Mouse (Mus musculus) neural tube, embryonic 12.5 days (tissue): Measurements from ENCODE around the gene Minar1. TPM values are rescaled to one million over a fixed set of nuclear protein-coding genes. Genes with fewer than 3 reads are reported as not detected.

Source experiments
- ATAC-seq: fragments of 200-750 bp; cut with Nextera tagmentation; 2 replicates; pipeline ENCODE4 v1.8.0; 2017; ENCODE audit warnings: low read depth, mild to moderate bottlenecking, moderate TSS enrichment, moderate library complexity; ENCODE audit not compliant: low FRiP score
- H3K27ac ChIP-seq: fragments of 300-500 bp; sonication (generic); 2 replicates; pipeline ENCODE4 v1.5.1; 2016
- H3K27me3 ChIP-seq: fragments of 300-500 bp; sonication (generic); replicated peaks from 2 replicates; pipeline ENCODE4 v1.6.1; 2016; ENCODE audit warnings: mild to moderate bottlenecking
- H3K36me3 ChIP-seq: fragments of 300-500 bp; sonication (generic); 2 replicates; pipeline ENCODE4 v1.6.1; 2016; ENCODE audit warnings: mild to moderate bottlenecking
- H3K4me1 ChIP-seq: fragments of 300-500 bp; sonication (generic); 2 replicates; pipeline ENCODE4 v1.6.1; 2016
- H3K4me2 ChIP-seq: fragments of 300-500 bp; sonication (generic); replicated peaks from 2 replicates; pipeline ENCODE4 v1.6.1; 2016; ENCODE audit warnings: mild to moderate bottlenecking
- H3K4me3 ChIP-seq: fragments of 300-500 bp; sonication (generic); 2 replicates; pipeline ENCODE4 v1.5.1; 2016
- H3K9ac ChIP-seq: fragments of 300-500 bp; sonication (generic); 2 replicates; pipeline ENCODE4 v1.6.1; 2016; ENCODE audit warnings: mild to moderate bottlenecking
- H3K9me3 ChIP-seq: fragments of 300-500 bp; sonication (generic); 2 replicates; pipeline ENCODE4 v1.6.1; 2016; ENCODE audit warnings: mild to moderate bottlenecking
- WGBS: fragments of 180-500 bp; shearing (Covaris S2); methylation state at CpG from one replicate; pipeline ENCODE4 v1.1.7; 2016; 5-methylcytosine and 5-hydroxymethylcytosine counted together
- polyA plus RNA-seq: library from polyadenylated mRNA; unstranded; fragments of >200 nt; fragmentation: Nextera tagmentation; extraction: Ambion mirVana; gene quantifications from 2 replicates; pipeline ENCODE4 v1.2.1, GENCODE M21; 2016

Gene Minar1
- polyA plus RNA-seq, 1 experiment from 2014 or later = 1.5 TPM

DNA sequence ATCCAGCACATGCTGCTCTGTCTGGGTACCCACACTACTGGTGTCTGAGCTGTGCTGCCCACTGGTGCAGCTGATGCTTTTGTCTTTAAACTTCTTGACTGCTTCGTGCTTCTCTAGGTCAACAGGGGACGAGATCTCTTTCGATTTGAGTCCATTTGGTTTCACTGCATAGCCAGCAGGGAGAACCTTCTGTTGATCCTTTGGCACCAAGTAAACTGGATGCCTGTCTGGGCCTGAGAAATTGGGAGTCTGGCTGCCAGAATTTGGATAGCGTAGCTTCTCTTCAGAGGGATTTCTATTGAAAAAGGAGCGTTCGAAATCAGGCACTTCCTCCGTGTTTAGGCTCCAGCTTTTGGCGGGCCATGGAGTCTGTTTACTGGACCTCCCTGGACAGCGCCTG, 21.0 kb downstream of the Minar1 start:
- H3K4me3 ChIP-seq = no peak overlapping the region
- H3K9ac ChIP-seq = no peak overlapping the region
- H3K9me3 ChIP-seq = no peaks in the 10 kb centered on the region
- H3K4me1 ChIP-seq = no peaks in the 10 kb centered on the region
- peaks cover 3% of the 10 kb centered on the region; the same call in 1 of the 2 replicates for H3K36me3 ChIP-seq
- WGBS = 94% methylated on average over 9 of the region's 9 CpGs
- H3K4me2 ChIP-seq = no peak overlapping the region
- no peak for ATAC-seq
- H3K27ac ChIP-seq = no peak overlapping the region
- no peaks in the 10 kb centered on the region for H3K27me3 ChIP-seq

- Histone ChIP-seq H3K27me3 (no peaks in the 10 kb centered on the region), H3K9ac (no peak overlapping the region), H3K9me3 (no peaks in the 10 kb centered on the region), H3K36me3 (peaks cover 3% of the 10 kb centered on the region; the same call in 1 of the 2 replicates), H3K4me1 (no peaks in the 10 kb centered on the region), H3K27ac (no peak overlapping the region), H3K4me2 (no peak overlapping the region), H3K4me3 (no peak overlapping the region)
- no peak for ATAC-seq
- 88% methylated on average over 7 of the region's 7 CpGs for WGBS
Observed at GRCm38 (mm10) chr9:89600677-89601076, 22.2 kb downstream of the Minar1 start.

DNA sequence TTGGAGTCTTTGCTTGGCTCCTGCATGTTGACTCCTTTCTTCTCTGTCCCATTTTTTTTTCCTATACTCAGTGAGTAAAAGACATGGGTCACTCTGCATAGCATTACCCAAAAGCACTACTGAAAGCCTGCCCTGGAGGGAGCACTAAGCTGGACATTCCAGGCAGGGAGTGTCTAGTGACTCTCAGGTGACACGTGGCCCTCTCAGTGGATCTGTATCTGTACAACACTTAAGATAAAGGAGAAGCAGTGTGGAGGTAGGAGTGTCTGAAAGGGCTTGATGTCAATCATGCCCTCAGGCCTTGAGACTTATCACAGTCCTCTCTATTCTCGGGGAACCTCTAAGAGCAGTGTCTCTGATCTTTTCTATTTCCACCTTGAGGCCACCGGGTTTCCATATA, 25.9 kb downstream of the Minar1 start:
- H3K27ac ChIP-seq = no peak overlapping the region
- no peak overlapping the region for H3K9ac ChIP-seq
- no peaks in the 10 kb centered on the region for H3K9me3 ChIP-seq
- no peaks in the 10 kb centered on the region for H3K4me1 ChIP-seq
- no peak overlapping the region for H3K4me3 ChIP-seq
- no peak overlapping the region for H3K4me2 ChIP-seq
- H3K27me3 ChIP-seq = no peaks in the 10 kb centered on the region
- 74% methylated on average over 3 of the region's 3 CpGs for WGBS
- ATAC-seq = no peak
- peaks cover 3% of the 10 kb centered on the region; the same call in 1 of the 2 replicates for H3K36me3 ChIP-seq

DNA sequence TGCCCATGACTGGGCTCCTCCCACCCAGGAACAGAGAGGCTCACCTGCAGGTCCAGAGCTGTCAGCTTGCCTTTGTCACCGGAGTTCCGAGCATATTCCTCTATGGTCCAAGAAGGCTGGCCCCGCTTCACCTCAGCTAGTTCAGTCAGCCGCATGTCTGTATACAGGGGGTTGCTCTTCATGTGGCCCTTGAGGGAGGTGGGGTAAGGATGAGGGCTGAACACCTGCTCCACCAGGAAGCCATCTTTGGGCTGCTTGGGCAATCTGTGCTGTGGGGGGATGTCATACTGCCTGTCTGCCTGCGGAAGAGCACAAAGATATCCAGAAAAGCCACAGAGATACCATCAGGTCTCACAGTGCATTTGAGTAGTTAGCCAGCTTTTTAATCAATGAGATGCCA, 26.5 kb downstream of the Minar1 start:
- Histone ChIP-seq H3K36me3 (peaks cover 3% of the 10 kb centered on the region; the same call in 1 of the 2 replicates), H3K27me3 (no peaks in the 10 kb centered on the region), H3K9me3 (no peaks in the 10 kb centered on the region), H3K4me2 (no peak overlapping the region), H3K4me1 (no peaks in the 10 kb centered on the region), H3K9ac (no peak overlapping the region), H3K27ac (no peak overlapping the region), H3K4me3 (no peak overlapping the region)
- no peak for ATAC-seq
- 87% methylated on average over 5 of the region's 5 CpGs for whole genome bisulfite sequencing

DNA sequence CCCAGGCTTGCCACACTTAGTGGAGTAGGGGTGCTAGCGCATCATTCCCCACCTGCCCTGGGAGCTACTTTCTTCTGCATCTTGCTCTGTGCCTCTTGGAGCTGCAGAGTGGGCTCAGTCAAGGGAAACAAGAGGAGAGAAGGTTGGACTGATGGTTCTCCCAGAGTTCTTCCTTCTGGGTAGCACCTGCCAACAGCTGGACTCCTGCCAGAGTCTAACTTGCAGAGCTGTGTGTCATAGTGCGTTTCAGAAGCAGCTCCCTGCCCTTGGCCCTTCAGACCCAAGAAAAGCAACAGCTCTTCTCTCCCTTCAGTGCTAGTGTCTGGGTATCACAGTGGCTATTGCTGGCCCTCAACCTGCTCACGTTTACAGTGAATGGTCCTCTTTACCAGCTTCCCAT, 30.5 kb downstream of the Minar1 start:
- H3K27ac ChIP-seq = no peak overlapping the region
- H3K4me1 ChIP-seq = no peaks in the 10 kb centered on the region
- WGBS = 82% methylated on average over 3 of the region's 3 CpGs

GRCm38 (mm10) chr9:89578422-89578821, 44.5 kb downstream of the Minar1 start:
- H3K27ac ChIP-seq = no peak overlapping the region
- no peaks in the 10 kb centered on the region for H3K4me1 ChIP-seq
- no peaks in the 10 kb centered on the region for H3K9me3 ChIP-seq
- H3K4me3 ChIP-seq = no peak overlapping the region
- ATAC-seq = no peak
- no peaks in the 10 kb centered on the region for H3K27me3 ChIP-seq
- 88% methylated on average over 5 of the region's 5 CpGs for WGBS
- H3K36me3 ChIP-seq = no peaks in the 10 kb centered on the region
- H3K4me2 ChIP-seq = no peak overlapping the region
- H3K9ac ChIP-seq = no peak overlapping the region

More for the DNA sequence above, 30.5 kb downstream of the Minar1 start:
- ATAC-seq = no peak
- no peaks in the 10 kb centered on the region for H3K27me3 ChIP-seq
- no peaks in the 10 kb centered on the region for H3K9me3 ChIP-seq
- no peak overlapping the region for H3K4me2 ChIP-seq
- H3K36me3 ChIP-seq = no peaks in the 10 kb centered on the region
- H3K4me3 ChIP-seq = no peak overlapping the region
- no peak overlapping the region for H3K9ac ChIP-seq

DNA sequence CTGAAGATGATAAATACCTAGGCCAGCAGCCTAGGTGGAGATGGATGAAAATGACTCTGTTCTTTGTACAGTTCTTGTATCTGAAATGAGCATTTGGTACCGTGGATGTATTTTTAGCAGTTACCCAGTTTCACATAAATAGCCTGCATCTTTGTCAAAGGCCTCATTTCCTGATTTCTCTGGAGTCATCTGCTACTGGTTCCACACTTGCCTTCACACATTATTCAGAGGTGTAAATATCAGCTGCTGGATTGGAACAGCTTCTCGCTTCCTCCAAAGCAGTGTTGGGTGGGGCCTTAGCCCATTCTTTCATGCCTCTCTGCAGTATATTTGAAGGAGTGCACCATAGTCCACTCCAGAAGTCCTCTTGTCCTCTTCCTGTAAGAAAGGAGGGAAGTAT, 70.3 kb downstream of the Minar1 start:
- no peak overlapping the region for H3K4me2 ChIP-seq
- H3K4me3 ChIP-seq = no peak overlapping the region
- no peak overlapping the region for H3K27ac ChIP-seq
- ATAC-seq = no peak
- no peaks in the 10 kb centered on the region for H3K4me1 ChIP-seq
- no peaks in the 10 kb centered on the region for H3K9me3 ChIP-seq
- H3K27me3 ChIP-seq = no peaks in the 10 kb centered on the region
- no peaks in the 10 kb centered on the region for H3K36me3 ChIP-seq
- WGBS = 88% methylated on average over 2 of the region's 2 CpGs
- no peak overlapping the region for H3K9ac ChIP-seq

Other genes starting within 250 kb of the Minar1 start
- 39.1 and 40.6 TPM in 2 replicates for gene Tmed3, start 81.9 kb upstream of the Minar1 start, polyA plus RNA-seq
- not detected in 2 replicates for gene Ankrd34c, start 115.3 kb upstream of the Minar1 start, polyA plus RNA-seq